Mouse (Mus musculus): Measurements from ENCODE around the gene Medag. TPM values are rescaled to one million over a fixed set of nuclear protein-coding genes. Genes with fewer than 3 reads are reported as not detected.

Gene Medag
- total and polyA plus RNA-seq, 3 experiments: 6.7 to 12.5 (median 12.3) TPM

GRCm38 (mm10) chr5:149379131-149379784 is 32.3 kb upstream of the Medag start:
- Histone ChIP-seq H3K27ac (peak overlapping the region; percentile 54), H3K27me3 (ENCODE audit: control insufficient read depth, insufficient read depth, low read length) (no peaks in the 10 kb centered on the region), H3K36me3 (ENCODE audit: control insufficient read depth, insufficient read depth, low read length) (no peaks in the 10 kb centered on the region), H3K4me3 (no peak overlapping the region), H3K79me2 (replicated peaks; ENCODE audit: control insufficient read depth, insufficient read depth, low read length) (no peaks in the 10 kb centered on the region), H3K4me1 (ENCODE audit: control insufficient read depth, insufficient read depth, low read length) (peaks cover 13% of the 10 kb centered on the region), H3K9ac (ENCODE audit: low read depth, low read length) (no peak overlapping the region)
- peak in 1 of 2 experiments; percentile 66 for DNase-seq
- intact Hi-C loops (cut with DNase I): loop anchor here (5.0 kb wide), 4 partner anchors 33 to 572 kb away; partner anchors contain the start of gene Medag
- TF ChIP-seq EP300 (IDR thresholded peaks at IDR 0.05; ENCODE audit: insufficient read depth, low read depth, low read length) (0 out of 2 replicates have a peak, but pooled peaks have one; percentile 48), POLR2A (IDR thresholded peaks at IDR 0.05; ENCODE audit: insufficient read depth, low read depth, low read length) (no peak)
- WGBS: 68% methylated on average over 16 of the region's 16 CpGs

GRCm38 (mm10) chr5:149379861-149380260 is 31.7 kb upstream of the Medag start:
- intact Hi-C loops (cut with DNase I): loop anchor here (5.0 kb wide), 4 partner anchors 32 to 573 kb away; partner anchors contain the start of gene Medag
- H3K79me2 ChIP-seq (replicated peaks; ENCODE audit: control insufficient read depth, insufficient read depth, low read length): no peaks in the 10 kb centered on the region
- no peak overlapping the region for H3K9ac ChIP-seq (ENCODE audit: low read depth, low read length)
- peaks cover 13% of the 10 kb centered on the region for H3K4me1 ChIP-seq (ENCODE audit: control insufficient read depth, insufficient read depth, low read length)
- peak overlapping the region; percentile 54 for H3K27ac ChIP-seq
- no peaks in the 10 kb centered on the region for H3K36me3 ChIP-seq (ENCODE audit: control insufficient read depth, insufficient read depth, low read length)
- 86% methylated on average over 8 of the region's 8 CpGs for WGBS
- H3K27me3 ChIP-seq (ENCODE audit: control insufficient read depth, insufficient read depth, low read length): no peaks in the 10 kb centered on the region
- no peak for DNase-seq
- no peak for TF ChIP-seq POLR2A (IDR thresholded peaks at IDR 0.05; ENCODE audit: insufficient read depth, low read depth, low read length)
- TF ChIP-seq CTCF (IDR thresholded peaks at IDR 0.05): no peak
- no peak for TF ChIP-seq EP300 (IDR thresholded peaks at IDR 0.05; ENCODE audit: insufficient read depth, low read depth, low read length)
- H3K4me3 ChIP-seq: no peak overlapping the region

GRCm38 (mm10) chr5:149380388-149380916 is 31.1 kb upstream of the Medag start:
- H3K9ac ChIP-seq (ENCODE audit: low read depth, low read length): no peak overlapping the region
- H3K36me3 ChIP-seq (ENCODE audit: control insufficient read depth, insufficient read depth, low read length): no peaks in the 10 kb centered on the region
- no peak for TF ChIP-seq POLR2A (IDR thresholded peaks at IDR 0.05; ENCODE audit: insufficient read depth, low read depth, low read length)
- TF ChIP-seq CTCF (IDR thresholded peaks at IDR 0.05): no peak
- no peak for TF ChIP-seq EP300 (IDR thresholded peaks at IDR 0.05; ENCODE audit: insufficient read depth, low read depth, low read length)
- H3K4me1 ChIP-seq (ENCODE audit: control insufficient read depth, insufficient read depth, low read length): peaks cover 13% of the 10 kb centered on the region
- no peaks in the 10 kb centered on the region for H3K27me3 ChIP-seq (ENCODE audit: control insufficient read depth, insufficient read depth, low read length)
- no peak overlapping the region for H3K4me3 ChIP-seq
- WGBS: 78% methylated on average over 8 of the region's 8 CpGs
- no peak for DNase-seq
- intact Hi-C loops (cut with DNase I): no loop called here
- H3K79me2 ChIP-seq (replicated peaks; ENCODE audit: control insufficient read depth, insufficient read depth, low read length): no peaks in the 10 kb centered on the region
- no peak overlapping the region; the same call in 1 of the 2 replicates for H3K27ac ChIP-seq

GRCm38 (mm10) chr5:149381948-149382347 is 29.6 kb upstream of the Medag start:
- Histone ChIP-seq H3K4me1 (ENCODE audit: control insufficient read depth, insufficient read depth, low read length) (peaks cover 11% of the 10 kb centered on the region), H3K4me3 (no peak overlapping the region), H3K36me3 (ENCODE audit: control insufficient read depth, insufficient read depth, low read length) (no peaks in the 10 kb centered on the region), H3K9ac (ENCODE audit: low read depth, low read length) (no peak overlapping the region), H3K27ac (peak overlapping the region; percentile 61), H3K27me3 (ENCODE audit: control insufficient read depth, insufficient read depth, low read length) (no peaks in the 10 kb centered on the region), H3K79me2 (replicated peaks; ENCODE audit: control insufficient read depth, insufficient read depth, low read length) (no peaks in the 10 kb centered on the region)
- peak in 1 of 2 experiments; percentile 66 for DNase-seq
- WGBS: 68% methylated on average over 4 of the region's 4 CpGs
- intact Hi-C loops (cut with DNase I): no loop called here
- TF ChIP-seq POLR2A (IDR thresholded peaks at IDR 0.05; ENCODE audit: insufficient read depth, low read depth, low read length) (no peak), EP300 (IDR thresholded peaks at IDR 0.05; ENCODE audit: insufficient read depth, low read depth, low read length) (no peak), CTCF (IDR thresholded peaks at IDR 0.05) (no peak)

GRCm38 (mm10) chr5:149382601-149383000 is 28.9 kb upstream of the Medag start:
- peak overlapping the region; percentile 61 for H3K27ac ChIP-seq
- 43% methylated on average over 5 of the region's 5 CpGs for WGBS
- no peaks in the 10 kb centered on the region for H3K27me3 ChIP-seq (ENCODE audit: control insufficient read depth, insufficient read depth, low read length)
- DNase-seq: peak in 1 of 2 experiments; percentile 56
- intact Hi-C loops (cut with DNase I): no loop called here
- no peaks in the 10 kb centered on the region for H3K79me2 ChIP-seq (replicated peaks; ENCODE audit: control insufficient read depth, insufficient read depth, low read length)
- H3K4me1 ChIP-seq (ENCODE audit: control insufficient read depth, insufficient read depth, low read length): peaks cover 11% of the 10 kb centered on the region
- no peak overlapping the region for H3K9ac ChIP-seq (ENCODE audit: low read depth, low read length)
- no peak overlapping the region for H3K4me3 ChIP-seq
- no peak for TF ChIP-seq CTCF (IDR thresholded peaks at IDR 0.05)
- TF ChIP-seq EP300 (IDR thresholded peaks at IDR 0.05; ENCODE audit: insufficient read depth, low read depth, low read length): 0 out of 2 replicates have a peak, but pooled peaks have one; percentile 23
- no peaks in the 10 kb centered on the region for H3K36me3 ChIP-seq (ENCODE audit: control insufficient read depth, insufficient read depth, low read length)

All from heart, adult 2 months (tissue).